Mouse (Mus musculus) layer of hippocampus, adult 2 months (tissue): ENCODE data around the gene Uba2. TPM values are rescaled to one million over a fixed set of nuclear protein-coding genes. Genes with fewer than 3 reads are reported as not detected.
"Not testable (repeated sequence)": the region's sequence is repeated elsewhere in the genome, so short reads cannot be mapped to it uniquely, and the experiment has no call there.

Experiments used
- DNase-seq, 2 experiments: peaks; one replicate each; pipeline ENCODE4 v3.0.0; 2022; ENCODE audit warnings: low spot score in 2 of 2
- H3K27ac ChIP-seq: fragments of 200-600 bp; 2 replicates; pipeline ENCODE4 v1.8.1; 2022
- H3K4me3 ChIP-seq: fragments of 200-600 bp; 2 replicates; pipeline ENCODE4 v1.8.1; 2022; ENCODE audit warnings: mild to moderate bottlenecking
- CTCF ChIP-seq: fragments of 200-600 bp; conservative IDR thresholded peaks from 2 replicates; pipeline ENCODE4 v1.8.1; 2022; ENCODE audit warnings: antibody characterized with exemption, mild to moderate bottlenecking, moderate library complexity
- long read RNA-seq, 2 experiments: library from polyadenylated mRNA; stranded (forward); transcript quantifications; one replicate each; pipeline ENCODE4 v2.0.0; 2021; ENCODE audit warnings: borderline mapping rate in 2 of 2
- total RNA-seq, 2 experiments: library from RNA; stranded (reverse); gene quantifications; 2 replicates each; pipeline ENCODE4 v1.2.3; 2021

Gene Uba2
- total RNA-seq: 10 to 100 TPM; 85.7 to 92.9 TPM
- long read RNA-seq, experiment 1, transcript Uba2-201 (17 exons, 2,579 nt): major isoform, 52 of 66 reads
- long read RNA-seq, experiment 1, partial matches to known transcripts: 7 of 66 reads
- long read RNA-seq, experiment 1, other reads (novel, unspliced or antisense): 4 of 66 reads
- long read RNA-seq, experiment 2, transcript Uba2-201 (17 exons, 2,579 nt): major isoform, 79 of 99 reads
- long read RNA-seq, experiment 2, partial matches to known transcripts: 5 of 99 reads
- long read RNA-seq, experiment 2, other reads (novel, unspliced or antisense): 13 of 99 reads

DNA sequence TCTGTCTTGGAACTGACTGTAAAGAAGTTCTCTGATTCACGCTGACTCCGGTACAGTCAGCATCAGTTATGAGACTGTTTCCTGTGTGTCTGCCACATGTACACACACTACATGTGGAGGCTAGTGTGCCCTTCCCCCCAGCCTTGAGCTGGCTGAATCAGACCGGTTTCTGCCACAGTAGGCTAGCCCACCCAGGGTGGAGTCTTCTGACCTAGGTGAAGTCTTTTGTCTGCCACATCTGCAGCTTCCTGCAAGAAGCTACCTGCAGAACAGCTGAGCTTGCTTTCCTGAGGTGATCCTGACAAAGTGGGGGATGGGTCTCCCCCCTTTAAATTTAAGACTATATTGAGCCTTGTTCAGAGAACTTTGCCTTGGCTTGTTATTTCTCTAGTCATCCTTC, at the start of gene Uba2:
Gene Uba2 (minus strand): TSS at position 146 of the 400 bp plus-strand sequence.
- no peak for TF ChIP-seq CTCF
- Histone ChIP-seq H3K27ac (peak within 1 kb of the TSS; percentile 93), H3K4me3 (peak within 1 kb of the TSS; percentile 78)
- no peak for DNase-seq

GRCm38 (mm10) chr7:34218496-34218895, 49.1 kb upstream of the Uba2 start:
- no peak overlapping the region for H3K27ac ChIP-seq
- TF ChIP-seq CTCF: no peak
- H3K4me3 ChIP-seq: no peak overlapping the region
- DNase-seq: no peak

DNA sequence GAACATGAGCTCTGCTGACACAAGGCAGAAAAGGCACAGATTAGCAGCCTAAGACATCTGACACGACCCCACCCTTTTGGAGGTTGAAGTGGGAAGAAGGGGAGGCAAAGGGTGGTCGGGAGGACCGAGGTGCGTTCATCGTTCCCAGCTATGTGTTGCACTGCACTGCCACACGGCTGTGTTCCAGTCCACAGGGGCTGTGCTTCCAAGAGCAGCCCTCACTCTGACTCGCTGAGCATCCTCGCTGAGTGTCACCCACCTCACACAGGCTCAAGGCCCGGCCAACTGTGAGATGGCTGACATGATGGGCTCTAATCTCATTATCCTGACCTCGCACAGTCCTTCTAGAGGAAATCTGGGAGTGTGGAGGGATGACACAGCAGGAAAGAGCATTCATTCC, 47.1 kb upstream of the Uba2 start:
- no peak for TF ChIP-seq CTCF
- Histone ChIP-seq H3K27ac (no peak overlapping the region), H3K4me3 (no peak overlapping the region)
- no peak for DNase-seq

GRCm38 (mm10) chr7:34215481-34215880, 46.1 kb upstream of the Uba2 start:
- no peak for DNase-seq
- Histone ChIP-seq H3K27ac (no peak overlapping the region), H3K4me3 (no peak overlapping the region)
- no peak for TF ChIP-seq CTCF

DNA sequence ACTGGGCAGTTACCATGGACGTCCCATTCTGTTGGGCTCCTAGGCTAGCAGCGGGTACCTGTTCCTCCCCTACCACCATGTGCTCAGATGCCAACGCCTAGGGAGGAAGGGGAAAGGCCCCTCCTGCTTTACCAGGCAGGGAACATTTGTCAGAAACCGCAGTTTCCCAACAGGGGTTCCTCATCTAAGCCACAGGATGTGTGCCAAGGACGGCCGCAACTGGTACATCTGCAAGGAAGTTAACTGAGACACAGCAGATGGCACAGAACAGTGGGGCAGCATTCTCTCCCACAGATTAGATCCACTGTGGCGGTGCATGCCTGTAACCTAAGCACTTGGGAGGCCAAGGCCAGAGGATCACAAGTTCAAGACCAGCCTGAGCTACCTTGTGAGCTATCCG, 45.2 kb upstream of the Uba2 start:
- H3K27ac ChIP-seq: no peak overlapping the region
- no peak overlapping the region for H3K4me3 ChIP-seq
- no peak for DNase-seq
- TF ChIP-seq CTCF: no peak

DNA sequence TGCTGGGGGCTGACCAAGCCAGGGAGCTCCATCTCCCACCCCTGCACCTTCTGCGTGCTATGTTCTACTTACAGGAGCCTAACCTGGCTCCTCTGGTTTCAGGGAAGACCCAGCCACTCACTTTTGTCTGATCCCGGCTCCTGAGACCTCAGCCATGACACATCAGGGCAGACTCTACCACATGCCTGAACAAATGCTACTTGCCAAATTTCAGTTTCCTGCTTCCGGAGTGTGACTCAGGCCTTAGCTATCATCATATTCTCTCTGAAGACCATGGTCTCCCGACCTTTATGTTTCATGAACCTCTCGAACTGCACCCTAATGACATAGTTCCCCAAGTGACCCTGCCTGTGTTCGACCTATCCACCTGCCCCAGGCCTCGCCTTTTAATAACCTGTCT, 43.9 kb upstream of the Uba2 start:
- Histone ChIP-seq H3K27ac (no peak overlapping the region), H3K4me3 (no peak overlapping the region)
- TF ChIP-seq CTCF: no peak
- no peak for DNase-seq

DNA sequence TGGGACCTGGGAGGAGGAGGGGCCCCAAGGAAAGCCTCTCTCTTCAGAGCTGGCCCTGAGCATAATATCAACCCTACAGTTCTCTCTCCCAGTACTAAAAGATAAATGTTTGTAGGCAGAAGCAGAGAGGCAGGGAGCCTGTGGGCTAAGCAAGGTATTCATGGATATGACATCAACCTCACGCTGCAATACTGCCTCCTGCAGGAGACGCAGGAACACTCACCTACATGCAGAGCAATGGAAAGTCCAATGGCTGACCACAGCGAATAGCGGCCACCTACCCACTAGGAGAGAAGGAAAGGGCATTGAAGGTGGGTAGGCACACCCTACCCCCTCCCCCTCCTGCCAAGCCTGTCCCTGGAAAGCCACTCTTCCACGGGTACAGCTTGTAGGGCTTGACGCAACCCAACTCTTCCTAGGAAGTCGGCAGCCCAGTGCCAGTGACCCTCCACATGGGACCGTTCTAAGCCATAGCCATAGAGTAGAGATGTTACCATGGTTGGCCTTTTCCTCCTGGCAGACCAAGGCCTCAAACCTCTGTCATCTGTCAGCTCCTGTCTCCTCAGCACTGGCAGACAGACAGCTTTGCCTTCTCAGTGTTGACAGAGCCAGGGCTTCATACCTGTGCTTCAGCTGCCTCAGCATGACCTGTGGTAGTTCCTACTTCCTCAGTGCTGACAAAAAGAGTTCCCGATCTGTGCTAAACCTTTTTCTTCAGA, 38.8 kb upstream of the Uba2 start:
- TF ChIP-seq CTCF: peak; percentile 59
- Histone ChIP-seq H3K27ac (no peak overlapping the region), H3K4me3 (no peak overlapping the region)
- no peak for DNase-seq

GRCm38 (mm10) chr7:34206331-34206730, 36.9 kb upstream of the Uba2 start:
- no peak for TF ChIP-seq CTCF
- Histone ChIP-seq H3K27ac (no peak overlapping the region), H3K4me3 (no peak overlapping the region)
- DNase-seq: no peak

DNA sequence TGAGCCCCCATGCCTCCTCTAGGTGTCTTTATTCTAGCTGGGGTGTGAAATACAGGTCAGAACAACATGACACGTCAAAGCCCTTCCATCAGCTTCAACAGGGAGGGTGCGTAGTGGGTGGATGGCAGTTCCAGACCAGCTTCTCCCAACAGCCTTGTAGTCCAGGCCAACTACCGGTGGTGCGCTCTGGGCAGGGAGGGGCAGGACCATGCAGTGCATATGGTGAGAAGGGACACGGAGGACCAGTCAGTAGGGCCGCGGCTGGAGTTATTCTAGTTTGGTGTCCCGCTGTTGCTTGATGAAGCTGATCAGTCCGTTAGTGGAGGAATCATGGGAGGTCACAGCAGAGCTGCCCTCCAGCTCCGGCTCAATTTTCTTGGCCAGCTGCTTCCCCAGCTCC, 32.7 kb upstream of the Uba2 start:
- not testable (repeated sequence) for H3K27ac ChIP-seq, DNase-seq

DNA sequence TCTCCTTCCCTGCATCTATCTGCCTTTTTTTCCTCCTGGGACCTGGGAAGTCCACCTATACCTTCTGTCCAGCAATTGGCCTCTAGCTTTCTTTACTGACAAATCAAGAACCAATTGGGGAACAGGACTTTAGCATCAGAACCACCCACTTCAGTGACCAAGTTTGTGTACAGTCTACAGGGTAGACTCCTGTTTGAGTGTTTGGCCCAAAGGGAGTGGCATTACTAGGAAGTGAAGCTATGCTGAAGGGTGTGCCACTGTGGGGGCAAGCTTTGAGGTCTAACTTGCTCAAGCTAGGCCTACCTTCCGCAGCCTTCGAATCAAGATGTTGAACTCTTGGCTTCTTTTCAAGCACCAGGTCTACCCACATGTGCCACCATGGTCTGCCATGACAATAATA, 31.4 kb upstream of the Uba2 start:
- no peak for TF ChIP-seq CTCF
- DNase-seq: no peak
- Histone ChIP-seq H3K4me3 (no peak overlapping the region), H3K27ac (no peak overlapping the region)

More for the DNA sequence above, 32.7 kb upstream of the Uba2 start:
- not testable (repeated sequence) for H3K4me3 ChIP-seq

DNA sequence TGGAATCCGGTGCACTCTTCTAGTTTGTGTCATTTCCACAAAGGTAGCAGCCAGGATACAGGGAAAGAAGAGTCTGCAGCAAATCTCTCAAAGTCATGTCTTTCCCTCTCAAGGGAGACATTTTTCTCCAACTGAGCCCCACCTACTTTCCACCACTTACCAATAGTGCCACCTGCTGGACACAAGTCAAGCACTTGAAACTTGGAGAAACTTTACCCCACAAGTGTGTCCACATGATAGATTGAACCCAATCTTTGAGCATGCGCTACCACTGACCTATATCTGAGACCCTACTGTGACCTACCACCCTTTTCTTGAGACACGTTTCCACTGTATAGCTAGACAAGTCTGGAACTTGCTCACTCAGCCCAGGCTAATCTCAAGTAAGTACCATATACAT, 28.9 kb upstream of the Uba2 start:
- no peak overlapping the region for H3K4me3 ChIP-seq
- DNase-seq: no peak
- TF ChIP-seq CTCF: peak; percentile 73
- no peak overlapping the region for H3K27ac ChIP-seq

DNA sequence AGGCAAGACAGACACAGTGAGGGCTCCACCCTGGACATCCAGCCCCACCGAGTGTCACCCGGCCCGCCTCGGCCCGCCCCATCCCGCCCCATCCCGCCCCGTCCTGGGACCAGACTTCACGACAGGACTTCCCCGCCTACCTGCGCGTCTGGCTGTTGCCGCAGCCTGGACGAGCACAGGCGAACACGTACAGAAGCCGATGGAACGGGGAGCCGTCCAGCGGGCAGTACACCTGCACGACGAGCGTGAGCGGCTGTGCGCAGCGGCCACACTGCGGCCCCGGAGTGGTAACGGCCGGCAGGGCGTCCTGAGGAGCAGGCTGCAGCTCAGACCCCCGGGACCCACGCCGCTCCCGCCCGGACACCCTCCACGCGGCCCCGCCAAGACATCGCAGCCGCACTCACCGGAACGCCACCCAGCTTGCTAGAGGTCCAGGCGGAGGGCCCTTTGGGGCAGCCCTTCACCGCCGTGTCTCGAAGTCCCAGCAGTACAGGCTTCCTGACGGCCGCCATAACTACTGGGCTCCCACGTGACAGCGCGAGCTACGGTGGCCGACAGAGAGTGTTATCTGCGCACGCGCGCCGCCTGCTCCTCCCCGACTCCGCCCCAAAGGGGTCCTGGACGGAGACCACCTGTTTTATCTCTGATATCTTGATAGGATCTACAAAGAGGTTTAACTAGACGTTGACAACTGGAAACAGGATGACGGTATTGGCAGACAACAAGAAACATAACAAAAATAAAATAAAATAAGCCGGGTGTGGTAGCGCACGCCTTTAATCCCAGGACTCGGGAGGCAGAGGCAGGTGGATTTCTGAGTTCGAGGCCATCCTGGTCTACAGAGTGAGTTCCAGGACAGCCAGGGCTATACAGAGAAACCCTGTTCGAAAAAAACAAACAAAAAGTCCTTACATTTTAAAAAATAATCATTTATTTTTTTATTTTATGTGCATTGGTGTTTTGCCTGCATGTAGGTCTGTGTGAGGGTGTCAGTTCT, 27.0 kb upstream of the Uba2 start, which contains the start of gene Pdcd2l:
Gene Pdcd2l (minus strand): TSS at position 530 of the 997 bp plus-strand sequence.
- peak within 1 kb of the TSS; percentile 90 for H3K27ac ChIP-seq
- H3K4me3 ChIP-seq: peak within 1 kb of the TSS; percentile 98
- DNase-seq: peak; percentile 91 to 95
- TF ChIP-seq CTCF: no peak

- TF ChIP-seq CTCF: peak; percentile 60
- Histone ChIP-seq H3K27ac (no peak overlapping the region), H3K4me3 (peak overlapping the region; percentile 98)
- no peak for DNase-seq
These were observed 26.2 kb upstream of the Uba2 start for GRCm38 (mm10) chr7:34195632-34196031.
